Mouse (Mus musculus) stomach, embryonic 14.5 days (tissue): ENCODE data around the gene Actr3. TPM values are rescaled to one million over a fixed set of nuclear protein-coding genes. Genes with fewer than 3 reads are reported as not detected.
A peak's percentile ranks its signal among the peaks of the same experiment; 100 is the strongest.

Experiments
- ATAC-seq: fragments of 200-750 bp; cut with Nextera tagmentation; 2 replicates; pipeline ENCODE4 v1.8.0; 2017; ENCODE audit warnings: low read depth, moderate TSS enrichment; ENCODE audit not compliant: insufficient number of reproducible peaks, insufficient read depth, low FRiP score
- H3K27ac ChIP-seq: fragments of 300-500 bp; sonication (generic); 2 replicates; pipeline ENCODE4 v1.5.1; 2014; ENCODE audit warnings: mild to moderate bottlenecking, low read length, moderate library complexity, mixed read lengths
- H3K27me3 ChIP-seq: fragments of 300-500 bp; sonication (generic); 2 replicates; pipeline ENCODE4 v1.6.1; 2014; ENCODE audit warnings: low read length, control low read depth, mixed read lengths; ENCODE audit not compliant: control insufficient read depth, insufficient read depth
- H3K36me3 ChIP-seq: fragments of 300-500 bp; sonication (generic); 2 replicates; pipeline ENCODE4 v1.6.1; 2014; ENCODE audit warnings: mild to moderate bottlenecking, control low read depth, low read length, moderate library complexity, mixed read lengths; ENCODE audit not compliant: control insufficient read depth, insufficient read depth
- H3K4me1 ChIP-seq: fragments of 300-500 bp; sonication (generic); 2 replicates; pipeline ENCODE4 v1.6.1; 2014; ENCODE audit warnings: low read length, control low read depth, mixed read lengths; ENCODE audit not compliant: control insufficient read depth, insufficient read depth
- H3K4me2 ChIP-seq: fragments of 300-500 bp; sonication (generic); replicated peaks from 2 replicates; pipeline ENCODE4 v1.6.1; 2014; ENCODE audit warnings: low read depth, low read length, control low read depth
- H3K4me3 ChIP-seq: fragments of 300-500 bp; sonication (generic); 2 replicates; pipeline ENCODE4 v1.5.1; 2014; ENCODE audit warnings: low read depth, low read length, control low read depth
- H3K9ac ChIP-seq: fragments of 300-500 bp; sonication (generic); replicated peaks from 2 replicates; pipeline ENCODE4 v1.6.1; 2014; ENCODE audit warnings: low read depth, mild to moderate bottlenecking, control low read depth, low read length, moderate library complexity, mixed read lengths
- H3K9me3 ChIP-seq: fragments of 300-500 bp; sonication (generic); 2 replicates; pipeline ENCODE4 v1.6.1; 2016; ENCODE audit warnings: low read depth, low read length, control low read depth; ENCODE audit not compliant: control insufficient read depth
- WGBS: fragments of 180-500 bp; shearing (Covaris S2); extraction: QIAGEN DNeasy Blood & Tissue Kit; methylation state at CpG from one replicate; pipeline ENCODE4 v1.1.7; 2014; 5-methylcytosine and 5-hydroxymethylcytosine counted together
- polyA plus RNA-seq: library from polyadenylated mRNA; unstranded; fragments of >200 nt; fragmentation: Nextera tagmentation; extraction: Ambion mirVana; gene quantifications from 2 replicates; pipeline ENCODE4 v1.2.1, GENCODE M21; 2014

Actr3 gene
- 341 and 374 TPM in 2 replicates for polyA plus RNA-seq

- Histone ChIP-seq H3K36me3 (no peaks in the 10 kb centered on the region), H3K9ac (peak within 1 kb of the TSS; percentile 82), H3K9me3 (no peaks in the 10 kb centered on the region), H3K4me2 (peak within 1 kb of the TSS; percentile 53), H3K27me3 (no peaks in the 10 kb centered on the region), H3K4me3 (peak within 1 kb of the TSS; percentile 78), H3K27ac (peak within 1 kb of the TSS; percentile 99), H3K4me1 (peaks cover 18% of the 10 kb centered on the region)
- under 1% methylated on average over 49 of the region's 59 CpGs for WGBS
- ATAC-seq, result peak; percentile 95
Measured at GRCm38 (mm10) chr1:125435369-125436135, at the start of gene Actr3. Actr3 (minus strand) TSS chr1:125435727.

GRCm38 (mm10) chr1:125482459-125483287 lies 47.1 kb upstream of the Actr3 start:
- Histone ChIP-seq H3K4me2 (no peak overlapping the region), H3K27ac (0 out of 2 replicates have a peak overlapping the region, but pooled peaks have one; percentile 22), H3K4me3 (no peak overlapping the region), H3K9ac (no peak overlapping the region), H3K27me3 (no peaks in the 10 kb centered on the region), H3K36me3 (no peaks in the 10 kb centered on the region), H3K4me1 (no peaks in the 10 kb centered on the region), H3K9me3 (no peaks in the 10 kb centered on the region)
- WGBS, result 53% methylated on average over 10 of the region's 10 CpGs
- peak; percentile 43; the same call in 1 of the 2 replicates for ATAC-seq

- Histone ChIP-seq H3K27me3 (no peaks in the 10 kb centered on the region), H3K4me2 (no peak overlapping the region), H3K4me1 (no peaks in the 10 kb centered on the region), H3K9ac (no peak overlapping the region), H3K9me3 (no peaks in the 10 kb centered on the region), H3K27ac (peak overlapping the region; percentile 17; the same call in 1 of the 2 replicates), H3K4me3 (no peak overlapping the region), H3K36me3 (no peaks in the 10 kb centered on the region)
- ATAC-seq, result peak; percentile 81
Measured at GRCm38 (mm10) chr1:125481842-125482241, 46.3 kb upstream of the Actr3 start.

GRCm38 (mm10) chr1:125478588-125478987 lies 43.1 kb upstream of the Actr3 start:
- H3K36me3 ChIP-seq, result no peaks in the 10 kb centered on the region
- no peak overlapping the region for H3K27ac ChIP-seq
- 77% methylated on average over 6 of the region's 6 CpGs for whole genome bisulfite sequencing
- no peak for ATAC-seq
- no peak overlapping the region for H3K9ac ChIP-seq
- no peak overlapping the region for H3K4me3 ChIP-seq
- no peaks in the 10 kb centered on the region for H3K4me1 ChIP-seq
- no peak overlapping the region for H3K4me2 ChIP-seq
- no peaks in the 10 kb centered on the region for H3K27me3 ChIP-seq
- no peaks in the 10 kb centered on the region for H3K9me3 ChIP-seq

- 44% methylated on average over 6 of the region's 6 CpGs for WGBS
- no peak for ATAC-seq
Measured at GRCm38 (mm10) chr1:125475961-125476682, 40.6 kb upstream of the Actr3 start.

GRCm38 (mm10) chr1:125473866-125474265 lies 38.3 kb upstream of the Actr3 start:
- ATAC-seq, result no peak
- no peak overlapping the region for H3K9ac ChIP-seq
- H3K4me1 ChIP-seq, result no peaks in the 10 kb centered on the region
- H3K27ac ChIP-seq, result no peak overlapping the region
- no peaks in the 10 kb centered on the region for H3K9me3 ChIP-seq
- no peak overlapping the region for H3K4me3 ChIP-seq
- 83% methylated on average over 3 of the region's 3 CpGs for WGBS
- no peaks in the 10 kb centered on the region for H3K36me3 ChIP-seq
- no peaks in the 10 kb centered on the region for H3K27me3 ChIP-seq
- H3K4me2 ChIP-seq, result no peak overlapping the region

More at GRCm38 (mm10) chr1:125475961-125476682, 40.6 kb upstream of the Actr3 start:
- no peaks in the 10 kb centered on the region for H3K36me3 ChIP-seq
- H3K4me1 ChIP-seq, result no peaks in the 10 kb centered on the region
- no peak overlapping the region for H3K4me2 ChIP-seq
- no peaks in the 10 kb centered on the region for H3K9me3 ChIP-seq
- no peak overlapping the region for H3K9ac ChIP-seq
- H3K4me3 ChIP-seq, result no peak overlapping the region
- no peaks in the 10 kb centered on the region for H3K27me3 ChIP-seq
- H3K27ac ChIP-seq, result no peak overlapping the region; the same call in 1 of the 2 replicates

- 79% methylated on average over 4 of the region's 4 CpGs for WGBS
- Histone ChIP-seq H3K4me1 (no peaks in the 10 kb centered on the region), H3K27ac (no peak overlapping the region), H3K4me2 (no peak overlapping the region), H3K4me3 (no peak overlapping the region), H3K9me3 (no peaks in the 10 kb centered on the region), H3K27me3 (no peaks in the 10 kb centered on the region), H3K36me3 (no peaks in the 10 kb centered on the region), H3K9ac (no peak overlapping the region)
- ATAC-seq, result no peak
Measured at GRCm38 (mm10) chr1:125473126-125473666, 37.7 kb upstream of the Actr3 start.
